Mouse (Mus musculus) MEL (cell line): ENCODE measurements at regions not wholly inside any gene's neighbourhood (a gene's known extent, or its start where the extent isn't known, plus 50 kb on each side); places are given as distances from the start of the nearest gene placed in this dataset.
A peak's percentile ranks its signal among the peaks of the same experiment; 100 is the strongest.

Experiments used
- DNase-seq: peaks from one replicate; pipeline ENCODE4 v3.0.0; 2011; ENCODE audit warnings: low read depth, low spot score
- H3K27ac ChIP-seq: 2 replicates; pipeline ENCODE4 v1.5.1; 2012; ENCODE audit warnings: low read depth, mild to moderate bottlenecking, control low read depth, low read length, moderate library complexity; ENCODE audit not compliant: control insufficient read depth
- H3K27me3 ChIP-seq, 2 experiments: fragments of 150-350 bp in 1 of 2; sonication (generic) in 1 of 2; 2 replicates each; pipeline ENCODE4 v1.6.1; 2012; ENCODE audit warnings: low read length in 2 of 2, mild to moderate bottlenecking in 2 of 2, improper control_type of control experiment in 1 of 2, moderate library complexity in 1 of 2; ENCODE audit not compliant: insufficient read depth in 2 of 2, control insufficient read depth in 1 of 2
- H3K36me3 ChIP-seq, 2 experiments: 2 replicates each; pipeline ENCODE4 v1.6.1; 2012 to 2014; ENCODE audit warnings: low read length in 2 of 2, improper control_type of control experiment in 1 of 2, inconsistent platforms in 1 of 2, mild to moderate bottlenecking in 1 of 2; ENCODE audit not compliant: insufficient read depth in 2 of 2, control insufficient read depth in 1 of 2
- H3K4me1 ChIP-seq, 2 experiments: fragments of 150-350 bp in 1 of 2; sonication (generic) in 1 of 2; 2 replicates each; pipeline ENCODE4 v1.6.1; 2012; ENCODE audit warnings: low read length in 2 of 2, improper control_type of control experiment in 1 of 2, mild to moderate bottlenecking in 1 of 2; ENCODE audit not compliant: insufficient read depth in 2 of 2, control insufficient read depth in 1 of 2
- H3K4me3 ChIP-seq, 2 experiments: fragments of 150-350 bp in 1 of 2; sonication (generic) in 1 of 2; 2 replicates each; pipeline ENCODE4 v1.5.1; 2012; ENCODE audit warnings: low read depth in 2 of 2, low read length in 2 of 2, mild to moderate bottlenecking in 2 of 2, moderate library complexity in 2 of 2, control low read depth in 1 of 2, improper control_type of control experiment in 1 of 2; ENCODE audit not compliant: control insufficient read depth in 1 of 2, insufficient read depth in 1 of 2
- H3K79me2 ChIP-seq: 2 replicates; pipeline ENCODE4 v1.6.1; 2012; ENCODE audit warnings: mild to moderate bottlenecking, low read length, moderate library complexity; ENCODE audit not compliant: control insufficient read depth, poor library complexity, insufficient read depth
- H3K9ac ChIP-seq: 2 replicates; pipeline ENCODE4 v1.6.1; 2012; ENCODE audit warnings: low read depth, mild to moderate bottlenecking, control low read depth, low read length, moderate library complexity; ENCODE audit not compliant: control insufficient read depth, poor library complexity, severe bottlenecking
- H3K9me3 ChIP-seq: fragments of 150-350 bp; sonication (generic); replicated peaks from 2 replicates; pipeline ENCODE4 v1.6.1; 2012; ENCODE audit warnings: mild to moderate bottlenecking, low read length, improper control_type of control experiment, moderate library complexity; ENCODE audit not compliant: insufficient read depth
- BHLHE40 ChIP-seq: IDR thresholded peaks from 2 replicates; pipeline ENCODE4 v1.6.1; 2012; ENCODE audit warnings: low read depth, mild to moderate bottlenecking, inconsistent platforms, low read length, improper control_type of control experiment, borderline replicate concordance
- CHD1 ChIP-seq: IDR thresholded peaks from 2 replicates; pipeline ENCODE4 v1.6.1; 2012; ENCODE audit warnings: low read depth, mild to moderate bottlenecking, inconsistent platforms, low read length, improper control_type of control experiment
- CHD2 ChIP-seq: IDR thresholded peaks from 2 replicates; pipeline ENCODE4 v1.6.1; 2011; ENCODE audit warnings: low read length, improper control_type of control experiment
- ELF1 ChIP-seq: IDR thresholded peaks from 2 replicates; pipeline ENCODE4 v1.6.1; 2014; ENCODE audit warnings: low read depth, mild to moderate bottlenecking, inconsistent platforms, low read length, improper control_type of control experiment, moderate library complexity
- ETS1 ChIP-seq: IDR thresholded peaks from 2 replicates; pipeline ENCODE4 v1.6.1; 2012; ENCODE audit warnings: low read depth, mild to moderate bottlenecking, inconsistent platforms, low read length, improper control_type of control experiment, moderate library complexity
- JUND ChIP-seq: IDR thresholded peaks from 2 replicates; pipeline ENCODE4 v1.6.1; 2011; ENCODE audit warnings: low read depth, mild to moderate bottlenecking, improper control_type of control experiment, low read length
- KAT2A ChIP-seq: conservative IDR thresholded peaks from 2 replicates; pipeline ENCODE4 v1.6.1; 2012; ENCODE audit warnings: low read depth, low read length, improper control_type of control experiment, inconsistent platforms
- MEF2A ChIP-seq: IDR thresholded peaks from 2 replicates; pipeline ENCODE4 v1.6.1; 2014; ENCODE audit warnings: low read depth, mild to moderate bottlenecking, inconsistent platforms, low read length, improper control_type of control experiment; ENCODE audit not compliant: poor library complexity, insufficient replicate concordance, severe bottlenecking; ENCODE audit errors: extremely low read depth
- MXI1 ChIP-seq: IDR thresholded peaks from 2 replicates; pipeline ENCODE4 v1.6.1; 2011; ENCODE audit warnings: mild to moderate bottlenecking, low read depth, low read length, improper control_type of control experiment
- MYB ChIP-seq: IDR thresholded peaks from 2 replicates; pipeline ENCODE4 v1.6.1; 2011; ENCODE audit warnings: mild to moderate bottlenecking, low read depth, low read length, improper control_type of control experiment
- NELFE ChIP-seq: IDR thresholded peaks from 2 replicates; pipeline ENCODE4 v1.6.1; 2011; ENCODE audit warnings: low read depth, low read length, improper control_type of control experiment
- SIN3A ChIP-seq: IDR thresholded peaks from 2 replicates; pipeline ENCODE4 v1.6.1; 2012; ENCODE audit warnings: low read length, improper control_type of control experiment, inconsistent platforms
- UBTF ChIP-seq: IDR thresholded peaks from 2 replicates; pipeline ENCODE4 v1.6.1; 2012; ENCODE audit warnings: low read depth, mild to moderate bottlenecking, inconsistent platforms, low read length, improper control_type of control experiment, moderate library complexity, borderline replicate concordance; ENCODE audit not compliant: insufficient read depth
- USF2 ChIP-seq, 2 experiments: IDR thresholded peaks; 2 replicates each; pipeline ENCODE4 v1.6.1; 2011 to 2012; ENCODE audit warnings: improper control_type of control experiment in 2 of 2, low read length in 2 of 2, borderline replicate concordance in 1 of 2, inconsistent platforms in 1 of 2, low read depth in 1 of 2, mild to moderate bottlenecking in 1 of 2; ENCODE audit not compliant: insufficient read depth in 1 of 2

- H3K27me3 ChIP-seq: no peaks in the 10 kb centered on the region
- no peak overlapping the region for H3K27ac ChIP-seq
- TF ChIP-seq CHD2: no peak
- 0 out of 2 replicates have a peak, but pooled peaks have one; percentile 15 for TF ChIP-seq ETS1
- no peak for DNase-seq
- no peaks in the 10 kb centered on the region for H3K79me2 ChIP-seq
- H3K4me1 ChIP-seq: no peaks in the 10 kb centered on the region
- no peaks in the 10 kb centered on the region for H3K36me3 ChIP-seq
- H3K4me3 ChIP-seq: no peak overlapping the region
- no peaks in the 10 kb centered on the region for H3K9me3 ChIP-seq
- no peak overlapping the region for H3K9ac ChIP-seq
Observed at GRCm38 (mm10) chr5:119964751-119965150, 132.3 kb downstream of the Tbx5 start.

- Histone ChIP-seq H3K4me3 (no peak overlapping the region), H3K9ac (no peak overlapping the region), H3K27ac (no peak overlapping the region)
- TF ChIP-seq ETS1 (no peak), MEF2A (no peak), SIN3A (no peak), MXI1 (no peak), MYB (no peak), USF2 (IDR thresholded peaks at IDR 0.05; ENCODE audit: borderline replicate concordance in 1 of 2, insufficient read depth in 1 of 2, low read depth in 1 of 2, low read length in 2 of 2) (no peak), UBTF (no peak), JUND (no peak), ELF1 (no peak), KAT2A (no peak), CHD1 (no peak)
- TF ChIP-seq, all 39 proteins: peak for 0
- H3K27me3 ChIP-seq: no peaks in the 10 kb centered on the region
- H3K79me2 ChIP-seq: no peaks in the 10 kb centered on the region
- no peaks in the 10 kb centered on the region for H3K9me3 ChIP-seq
- H3K4me1 ChIP-seq: no peaks in the 10 kb centered on the region
- no peaks in the 10 kb centered on the region for H3K36me3 ChIP-seq
- DNase-seq: no peak
Observed at GRCm38 (mm10) chr5:119971286-119971685, 138.8 kb downstream of the Tbx5 start.

- Histone ChIP-seq H3K4me1 (no peaks in the 10 kb centered on the region), H3K4me3 (no peak overlapping the region), H3K9ac (no peak overlapping the region), H3K9me3 (no peaks in the 10 kb centered on the region), H3K36me3 (no peaks in the 10 kb centered on the region), H3K27me3 (no peaks in the 10 kb centered on the region), H3K27ac (no peak overlapping the region), H3K79me2 (no peaks in the 10 kb centered on the region)
- TF ChIP-seq NELFE (no peak), MEF2A (no peak), USF2 (IDR thresholded peaks at IDR 0.05; ENCODE audit: borderline replicate concordance in 1 of 2, insufficient read depth in 1 of 2, low read depth in 1 of 2, low read length in 2 of 2) (no peak), BHLHE40 (no peak)
- peak; percentile 5 for DNase-seq
Observed at GRCm38 (mm10) chr5:119972802-119973437, 140.5 kb downstream of the Tbx5 start.
